Mouse (Mus musculus): ENCODE measurements at regions not wholly inside any gene's neighbourhood (a gene's known extent, or its start where the extent isn't known, plus 50 kb on each side); places are given as distances from the start of the nearest gene placed in this dataset.

GRCm38 (mm10) chr1:64298950-64299349 lies 176.9 kb upstream of the Klf7 start:
- TF ChIP-seq CTCF (IDR thresholded peaks at IDR 0.05; ENCODE audit: low read depth): no peak
- no peak for TF ChIP-seq EP300 (IDR thresholded peaks at IDR 0.05; ENCODE audit: low read depth)
